Mouse (Mus musculus): ENCODE data around the gene Snai1.

DNA sequence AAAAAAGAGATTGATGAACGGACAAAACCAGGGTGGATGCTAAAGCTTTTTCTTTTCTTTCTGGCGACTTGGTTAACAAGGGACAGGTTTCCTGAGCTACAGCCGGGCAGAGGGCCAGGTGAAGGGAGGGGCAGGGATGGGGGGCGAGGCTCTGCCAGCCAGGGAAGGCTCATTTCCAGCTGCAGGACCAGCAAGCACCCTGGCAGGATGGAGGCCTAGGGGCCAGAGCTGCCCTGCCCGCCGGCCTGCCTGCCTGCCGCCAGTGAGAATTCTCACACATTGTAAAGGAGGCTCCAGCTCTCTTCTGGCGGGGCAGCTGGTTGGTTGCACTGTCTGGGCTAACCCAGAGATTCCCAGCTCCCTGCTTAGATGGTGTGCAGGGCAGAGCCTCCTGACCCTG, 24.1 kb downstream of the Snai1 start:
- TF ChIP-seq CTCF (IDR thresholded peaks at IDR 0.05) = no peak
- no peak for TF ChIP-seq POLR2A (IDR thresholded peaks at IDR 0.05; ENCODE audit: insufficient read depth, low read depth, low read length)
- no peak for TF ChIP-seq EP300 (IDR thresholded peaks at IDR 0.05; ENCODE audit: insufficient read depth, low read depth, low read length)

All from heart, adult 2 months (tissue).